Mouse (Mus musculus) frontal cortex, postnatal 25 days (tissue): ENCODE data around the gene Clcn6.
A peak's percentile ranks its signal among the peaks of the same experiment; 100 is the strongest.

Experiments
- DNase-seq, 2 experiments: peaks; one replicate each; pipeline ENCODE4 v3.0.0; 2022; ENCODE audit warnings: low spot score in 2 of 2

The Clcn6 gene

DNA sequence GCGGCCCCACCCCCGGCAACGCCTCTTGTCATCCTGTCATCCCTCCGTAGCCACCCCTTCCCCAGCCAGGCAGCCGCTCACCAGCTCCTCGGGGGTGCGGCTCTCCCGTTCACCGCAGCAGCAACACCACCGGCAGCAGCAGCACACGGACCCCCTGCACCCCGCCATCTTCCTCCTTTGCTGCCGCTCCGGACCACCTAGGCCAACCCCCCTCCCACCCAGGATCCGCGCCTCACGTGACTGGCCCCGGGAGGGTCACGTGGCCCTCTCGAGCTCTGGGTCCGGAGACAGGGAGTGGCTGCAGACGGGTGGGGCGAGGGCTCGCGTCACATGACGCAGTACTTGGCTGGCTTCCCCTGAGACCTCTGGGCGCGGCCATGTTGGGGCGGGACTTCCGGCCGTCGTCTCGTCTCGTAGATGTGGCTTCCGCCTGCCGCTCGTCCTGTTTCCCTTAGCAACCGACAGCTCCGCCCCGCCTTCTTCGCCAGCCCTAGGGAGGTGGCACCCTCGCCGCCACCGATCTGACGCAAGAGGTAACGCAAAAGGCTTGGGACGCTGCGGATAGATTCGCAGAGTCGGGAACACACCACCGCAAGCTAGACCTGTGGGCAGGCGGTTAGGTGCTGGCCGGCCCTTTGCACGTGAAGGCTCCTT is at the start of gene Clcn6, which contains the start of gene Mthfr:
TSS of gene Clcn6 (minus strand) at position 222 of the 654 bp plus-strand sequence.
TSS of gene Mthfr (plus strand) at position 478 of the 654 bp plus-strand sequence.
- peak; percentile 97 to 99 for DNase-seq

GRCm38 (mm10) chr4:148087907-148088527 is 49.4 kb upstream of the Clcn6 start, which contains the start of gene Agtrap:
Agtrap (minus strand) TSS chr4:148088031.
- DNase-seq, result peak; percentile 82 to 83

DNA sequence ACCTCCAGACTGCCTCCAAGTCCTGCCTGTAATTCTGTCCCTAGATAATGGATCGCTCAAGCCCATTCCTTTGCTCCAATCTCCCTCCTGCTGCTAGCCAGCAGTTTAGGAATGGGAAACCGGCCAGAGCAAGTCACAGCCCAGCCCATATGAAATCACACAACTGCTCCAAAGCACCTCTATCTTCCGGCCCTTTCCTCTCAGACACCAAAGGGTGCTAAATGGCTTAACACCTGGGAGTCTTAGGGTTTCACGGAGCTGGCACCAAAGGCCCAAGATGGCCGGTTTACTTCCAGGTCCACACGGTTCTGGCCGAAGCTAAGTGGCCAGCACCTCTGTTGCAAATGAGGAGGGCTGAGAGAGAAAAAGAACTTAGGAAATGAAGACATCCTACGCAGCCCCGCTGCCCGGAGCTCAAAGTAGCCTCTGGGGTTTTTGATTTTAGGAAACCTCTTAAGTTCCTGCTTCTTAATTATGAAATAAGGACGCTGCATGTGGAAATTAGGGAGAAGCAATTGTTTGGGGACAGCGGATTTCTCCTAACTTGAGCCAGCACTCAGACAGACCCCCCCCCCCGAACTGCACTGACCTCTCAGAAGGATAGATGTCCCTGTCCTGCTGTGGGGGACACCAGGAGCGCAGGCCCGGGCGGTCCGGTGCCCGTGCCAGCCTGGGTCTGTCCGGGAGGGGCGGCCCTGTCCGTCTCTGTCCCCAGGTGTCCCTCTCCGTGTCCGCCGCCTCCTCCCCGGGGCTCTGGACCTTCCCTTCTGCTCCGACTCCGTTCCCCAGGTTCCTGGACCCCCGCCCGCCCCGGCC is 48.7 kb upstream of the Clcn6 start:
- no peak for DNase-seq

GRCm38 (mm10) chr4:148085907-148086305 is 47.3 kb upstream of the Clcn6 start:
- no peak for DNase-seq

GRCm38 (mm10) chr4:148085131-148085906 is 46.7 kb upstream of the Clcn6 start:
- DNase-seq, result no peak

DNA sequence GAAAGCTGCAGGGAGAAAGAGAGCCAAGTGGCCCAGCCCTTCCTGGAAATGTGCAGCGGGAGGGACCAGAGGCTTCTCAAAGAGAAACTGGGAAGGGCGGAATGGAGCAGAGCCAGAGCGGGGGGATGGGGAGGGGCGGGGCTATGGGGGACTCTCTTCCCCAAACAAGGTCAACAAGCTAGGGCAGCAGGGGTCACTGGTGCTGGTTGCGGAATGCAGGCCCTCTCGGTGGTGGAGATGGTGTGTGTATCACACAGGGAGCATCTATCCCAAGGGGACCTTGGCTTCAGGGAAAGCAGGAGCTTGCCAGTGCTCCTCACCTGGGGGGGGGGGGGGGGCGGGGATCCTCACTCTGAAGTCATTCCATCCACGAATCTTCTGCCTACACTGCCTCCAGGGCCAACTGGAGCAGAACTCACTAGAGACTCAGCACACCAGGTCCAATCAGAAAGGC is 45.7 kb upstream of the Clcn6 start:
- DNase-seq, result no peak

DNA sequence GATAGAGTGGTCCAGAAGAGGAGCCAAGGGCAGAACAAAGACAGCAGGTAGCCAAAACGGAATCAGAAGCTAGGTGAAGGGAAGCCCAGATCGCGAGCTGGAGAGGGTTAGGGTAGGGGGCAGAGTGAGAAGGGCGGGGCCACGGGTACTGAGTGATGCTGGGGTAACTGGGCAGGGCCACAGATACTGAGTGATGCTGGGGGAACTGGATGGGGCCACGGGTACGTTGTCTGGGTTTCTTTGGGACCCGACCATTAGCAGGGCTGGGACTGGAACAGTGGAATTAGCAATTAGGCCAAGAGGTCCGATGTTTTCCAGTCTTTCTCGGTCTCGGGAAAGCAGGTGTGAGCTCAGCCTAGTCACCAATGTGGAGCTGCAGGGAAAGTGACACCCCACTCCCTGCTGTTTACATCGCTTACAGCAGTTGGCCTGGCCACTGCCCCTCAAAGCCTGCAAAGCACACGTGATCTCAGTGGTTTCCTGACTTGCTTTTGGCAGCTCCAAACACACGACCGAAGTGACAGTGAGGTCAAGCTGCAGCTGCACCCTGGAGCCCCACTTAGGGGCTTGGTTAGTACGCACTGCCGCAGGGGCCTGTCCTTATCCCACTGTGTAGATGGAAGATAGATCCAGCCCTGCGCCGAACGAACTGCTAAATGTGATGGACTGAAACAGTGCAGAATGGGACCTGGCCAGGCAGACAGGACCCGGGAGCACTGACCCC is 44.7 kb upstream of the Clcn6 start:
- no peak for DNase-seq

DNA sequence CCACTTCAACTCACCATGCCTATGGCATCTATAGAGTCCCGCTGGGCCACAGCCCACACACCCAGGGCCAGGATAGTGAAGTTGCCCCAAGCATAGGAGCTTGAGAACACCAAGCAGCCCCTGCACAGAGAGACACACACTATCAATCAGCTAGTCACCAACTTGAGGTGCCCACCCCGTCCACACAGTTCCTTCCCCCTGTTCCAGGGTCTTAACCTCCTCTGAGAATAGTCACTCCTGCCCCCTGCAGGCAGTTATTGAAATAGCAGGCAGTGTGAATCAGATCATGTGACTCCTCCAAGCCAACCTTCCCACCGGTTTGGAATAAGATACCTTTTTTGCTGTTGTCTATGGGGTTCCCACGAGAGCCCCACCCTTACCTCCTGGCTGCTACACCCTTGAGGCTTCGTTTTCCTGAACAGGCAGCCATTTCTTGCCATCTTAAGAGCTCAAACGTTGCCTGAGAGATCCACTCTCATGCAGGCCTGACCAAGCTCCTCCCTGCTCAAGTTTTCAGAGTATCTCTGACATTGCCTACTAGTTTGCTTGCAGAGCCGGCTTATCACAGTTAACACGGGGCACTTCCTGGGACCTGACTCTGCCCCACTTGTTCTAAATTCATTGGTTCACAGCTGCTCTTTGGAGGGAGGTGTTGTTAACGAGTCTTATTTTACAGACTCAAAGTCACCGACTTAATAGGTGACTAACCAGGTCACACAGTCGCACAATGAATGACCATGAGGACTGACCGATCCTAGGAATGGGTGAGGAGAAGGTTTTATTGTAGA is 43.8 kb upstream of the Clcn6 start:
- peak; percentile 34 to 41 for DNase-seq

GRCm38 (mm10) chr4:148081201-148081600 is 42.6 kb upstream of the Clcn6 start:
- no peak for DNase-seq

DNA sequence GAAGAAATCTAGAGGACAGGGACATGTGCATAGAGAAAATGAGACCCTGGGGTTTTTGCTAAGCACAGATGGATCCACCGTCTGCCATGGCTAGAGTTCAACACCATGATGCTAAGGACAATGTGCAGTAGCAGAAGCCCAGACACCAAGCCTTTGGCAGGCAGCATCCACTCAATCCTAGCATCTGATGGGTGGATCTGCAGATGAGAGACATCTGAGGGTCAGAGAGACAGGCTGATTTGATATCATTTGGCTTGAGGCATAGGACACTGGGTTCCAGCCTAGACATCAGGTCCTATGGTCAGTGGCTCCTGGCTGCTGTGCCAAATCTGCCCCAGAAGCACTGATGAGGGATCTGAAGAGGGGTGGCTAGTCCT is 42.0 kb upstream of the Clcn6 start:
- no peak for DNase-seq

DNA sequence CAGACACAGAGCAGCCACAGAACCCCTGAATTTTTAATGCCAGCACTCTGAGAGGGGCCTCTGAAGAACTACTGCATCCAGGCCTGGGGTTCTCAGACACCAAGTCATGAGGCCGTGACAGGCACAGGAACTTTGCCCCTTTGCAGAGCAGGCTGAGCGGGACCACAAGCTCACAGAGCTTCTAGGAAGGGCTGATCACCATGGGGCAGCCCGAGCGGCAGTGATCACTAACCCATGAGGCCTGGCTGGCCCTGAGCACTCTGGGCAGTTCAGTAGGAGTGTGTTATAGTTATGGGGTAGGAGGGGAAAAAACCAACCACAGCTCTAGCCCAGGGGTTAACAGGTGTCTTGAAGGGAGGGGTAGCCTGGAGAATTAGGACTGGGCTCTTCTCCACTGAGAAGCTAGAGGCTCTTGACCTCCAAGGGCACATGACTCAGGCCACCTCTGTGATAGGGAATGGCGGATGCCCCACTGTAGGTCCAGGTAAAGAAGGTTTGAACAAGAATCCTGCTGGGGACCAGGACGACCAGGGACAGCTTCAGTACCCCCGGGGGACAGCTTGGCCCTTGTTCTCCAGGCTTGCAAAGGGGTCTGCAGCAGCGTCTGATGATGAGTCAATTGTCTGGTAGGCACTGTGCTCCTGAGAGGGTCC is 41.4 kb upstream of the Clcn6 start:
- no peak for DNase-seq

DNA sequence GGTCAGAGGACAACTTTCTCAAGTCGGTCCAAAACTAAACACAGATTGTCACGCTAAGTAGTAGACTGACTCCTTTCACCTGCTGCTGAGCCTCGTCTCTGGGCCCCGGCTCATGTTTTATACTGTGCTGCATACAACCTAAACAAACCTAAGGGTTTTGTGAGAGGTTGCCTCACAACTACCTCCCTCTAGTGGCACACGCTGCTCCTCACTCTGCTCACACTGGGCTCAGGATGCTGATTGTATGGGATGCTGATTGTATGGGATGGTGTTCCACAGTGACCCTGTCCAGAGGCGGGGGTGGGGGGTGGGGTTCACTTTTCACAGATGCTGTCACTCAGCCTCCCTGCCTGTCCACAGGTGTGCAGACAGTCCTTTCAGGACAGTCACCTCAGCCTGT is 40.6 kb upstream of the Clcn6 start:
- no peak for DNase-seq

- no peak for DNase-seq
Observed at GRCm38 (mm10) chr4:148075881-148076280, 37.3 kb upstream of the Clcn6 start.

- DNase-seq, result peak; percentile 34 to 46
Observed at GRCm38 (mm10) chr4:148075259-148075658, 36.6 kb upstream of the Clcn6 start.

GRCm38 (mm10) chr4:148074521-148075189 is 36.0 kb upstream of the Clcn6 start:
- no peak for DNase-seq

GRCm38 (mm10) chr4:148071508-148071907 is 32.9 kb upstream of the Clcn6 start:
- no peak for DNase-seq

DNA sequence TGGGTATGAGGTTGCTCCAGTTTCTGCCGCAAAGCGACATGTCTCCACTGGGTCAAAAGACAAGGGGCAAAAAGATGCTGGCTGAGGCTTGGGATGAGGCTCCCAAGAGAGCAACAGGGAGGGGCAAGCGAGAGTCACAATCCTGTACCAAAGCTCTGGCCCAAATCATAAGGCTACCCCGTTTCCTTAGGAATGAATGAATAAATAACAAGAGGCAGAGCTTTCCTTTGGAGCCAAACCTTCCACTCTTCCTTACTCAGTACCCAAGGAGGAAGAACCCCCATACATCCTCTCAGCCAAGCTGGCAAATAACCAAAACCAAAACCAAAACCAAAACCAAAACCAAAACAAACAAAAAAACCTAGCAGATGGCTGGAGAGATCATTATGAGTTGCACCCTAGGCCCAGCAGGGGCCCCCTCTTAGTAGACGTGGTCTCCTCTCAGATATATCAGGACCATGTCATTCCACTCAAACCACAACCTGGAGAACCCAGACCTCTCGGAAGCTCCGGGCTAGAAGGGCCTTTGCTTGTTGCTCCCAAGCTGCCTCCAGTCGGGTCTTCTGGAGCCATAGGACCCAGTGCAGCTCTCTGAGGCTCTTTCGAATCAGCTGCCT is 31.1 kb upstream of the Clcn6 start:
- DNase-seq, result no peak

DNA sequence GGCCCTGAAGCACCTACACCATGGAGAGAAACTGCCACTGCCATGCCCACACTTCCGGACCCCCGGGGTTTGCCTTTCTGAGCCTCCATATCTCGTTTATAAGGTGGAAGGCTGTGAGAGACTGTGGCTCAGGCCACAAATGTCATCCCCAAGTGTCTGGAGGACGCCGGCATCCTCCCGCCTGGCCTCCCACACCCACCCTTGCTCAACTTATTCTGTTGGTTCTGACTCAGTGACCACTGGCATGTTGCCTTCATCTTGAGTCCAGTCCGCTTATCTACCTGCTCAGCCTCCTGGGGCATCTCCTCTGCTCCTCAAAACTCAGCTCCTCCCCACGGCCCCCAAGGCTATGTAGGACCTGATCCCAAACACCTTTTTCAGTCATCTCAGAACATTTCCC is 28.7 kb upstream of the Clcn6 start:
- no peak for DNase-seq

- DNase-seq, result no peak
Observed at GRCm38 (mm10) chr4:148066401-148066744, 27.8 kb upstream of the Clcn6 start.
